Mouse (Mus musculus): Measurements from ENCODE around the gene Csde1. TPM values are rescaled to one million over a fixed set of nuclear protein-coding genes. Genes with fewer than 3 reads are reported as not detected.
A peak's percentile ranks its signal among the peaks of the same experiment; 100 is the strongest.

The Csde1 gene
- polyA plus RNA-seq, 1 experiment from 2014 or later = 526 TPM

DNA sequence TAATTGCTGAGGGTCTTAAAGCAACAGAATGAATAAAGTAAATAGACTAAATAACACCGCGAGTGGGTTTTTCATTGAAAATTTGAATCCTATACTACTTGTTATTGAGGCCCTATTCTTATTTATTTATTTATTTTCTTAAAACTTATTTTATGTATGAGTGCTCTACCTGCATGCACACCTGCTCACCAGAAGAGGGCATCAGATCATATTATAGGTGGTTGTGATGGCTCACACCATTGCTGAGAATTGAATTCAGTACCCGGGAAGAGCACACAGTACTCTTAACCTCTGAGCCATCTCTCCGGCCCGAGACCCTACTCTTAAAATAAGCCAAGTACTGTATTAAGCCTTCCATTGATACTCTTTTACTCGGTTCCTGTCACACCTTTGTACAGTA lies 79.4 kb downstream of the Csde1 start:
- H3K4me1 ChIP-seq (ENCODE audit: control insufficient read depth, insufficient read depth, low read length) = no peaks in the 10 kb centered on the region; the same call in 1 of the 2 replicates
- no peak for ATAC-seq (ENCODE audit: insufficient read depth, low FRiP score, low TSS enrichment)
- H3K9ac ChIP-seq (ENCODE audit: low read length) = no peak overlapping the region
- WGBS = 85% methylated on average over 6 of the region's 6 CpGs
- H3K27ac ChIP-seq (ENCODE audit: low read depth, low read length) = no peak overlapping the region
- no peak overlapping the region for H3K4me2 ChIP-seq (ENCODE audit: low read depth)
- H3K27me3 ChIP-seq (ENCODE audit: control insufficient read depth, insufficient read depth, low read length) = peaks cover 14% of the 10 kb centered on the region
- no peak overlapping the region for H3K4me3 ChIP-seq (ENCODE audit: low read depth, low read length)
- H3K9me3 ChIP-seq (ENCODE audit: control insufficient read depth, low read length) = no peaks in the 10 kb centered on the region
- no peak for DNase-seq (ENCODE audit: low spot score)
- no peaks in the 10 kb centered on the region for H3K36me3 ChIP-seq (ENCODE audit: control insufficient read depth, insufficient read depth, low read length)

DNA sequence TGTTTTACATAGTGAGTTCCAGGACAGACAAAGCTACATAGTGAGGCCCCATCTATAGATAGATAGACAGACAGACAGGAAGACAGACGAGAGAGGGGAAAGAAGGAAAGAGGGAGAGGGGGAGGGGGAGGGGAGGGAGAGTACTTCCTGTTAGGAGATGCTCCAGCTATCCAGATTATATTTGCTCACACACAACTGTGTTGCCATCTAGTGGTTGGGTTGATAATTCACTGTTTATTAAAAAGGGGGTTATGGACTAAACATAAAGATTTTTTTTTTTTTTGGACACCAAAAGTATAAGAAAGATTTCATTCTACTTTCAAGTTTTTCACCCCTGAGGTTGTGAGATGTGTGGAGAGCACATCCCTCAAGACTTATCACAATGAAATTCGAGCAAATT lies 80.5 kb downstream of the Csde1 start:
- Histone ChIP-seq H3K4me1 (ENCODE audit: control insufficient read depth, insufficient read depth, low read length) (no peaks in the 10 kb centered on the region; the same call in 1 of the 2 replicates), H3K36me3 (ENCODE audit: control insufficient read depth, insufficient read depth, low read length) (no peaks in the 10 kb centered on the region), H3K4me2 (ENCODE audit: low read depth) (no peak overlapping the region), H3K27me3 (ENCODE audit: control insufficient read depth, insufficient read depth, low read length) (peaks cover 14% of the 10 kb centered on the region), H3K9me3 (ENCODE audit: control insufficient read depth, low read length) (no peaks in the 10 kb centered on the region), H3K4me3 (ENCODE audit: low read depth, low read length) (no peak overlapping the region), H3K27ac (ENCODE audit: low read depth, low read length) (no peak overlapping the region), H3K9ac (ENCODE audit: low read length) (no peak overlapping the region)
- 57% methylated on average over 2 of the region's 2 CpGs for WGBS
- DNase-seq (ENCODE audit: low spot score) = no peak
- ATAC-seq (ENCODE audit: insufficient read depth, low FRiP score, low TSS enrichment) = no peak

DNA sequence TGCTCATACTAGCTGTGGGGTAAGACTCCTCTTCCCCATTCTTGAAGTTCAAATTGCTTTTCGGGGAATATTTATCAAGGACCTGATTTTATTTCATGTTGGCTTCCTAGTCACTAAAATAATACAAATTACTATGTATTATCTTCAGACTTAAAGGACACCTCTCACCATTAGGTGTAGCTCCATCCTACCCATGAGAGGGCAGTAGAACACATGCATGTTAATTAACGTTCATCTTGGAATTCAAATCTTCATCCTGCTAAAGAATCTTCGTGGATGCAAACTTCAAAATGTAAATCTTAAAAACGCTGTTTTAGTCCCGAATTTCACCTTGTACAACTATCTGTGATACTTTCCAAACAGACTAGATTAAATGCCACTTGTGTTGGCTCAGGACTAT lies 81.0 kb downstream of the Csde1 start:
- Histone ChIP-seq H3K4me2 (ENCODE audit: low read depth) (no peak overlapping the region), H3K4me3 (ENCODE audit: low read depth, low read length) (no peak overlapping the region), H3K27me3 (ENCODE audit: control insufficient read depth, insufficient read depth, low read length) (peaks cover 14% of the 10 kb centered on the region), H3K9me3 (ENCODE audit: control insufficient read depth, low read length) (no peaks in the 10 kb centered on the region), H3K9ac (ENCODE audit: low read length) (no peak overlapping the region), H3K4me1 (ENCODE audit: control insufficient read depth, insufficient read depth, low read length) (no peaks in the 10 kb centered on the region; the same call in 1 of the 2 replicates), H3K27ac (ENCODE audit: low read depth, low read length) (no peak overlapping the region), H3K36me3 (ENCODE audit: control insufficient read depth, insufficient read depth, low read length) (no peaks in the 10 kb centered on the region)
- no peak for ATAC-seq (ENCODE audit: insufficient read depth, low FRiP score, low TSS enrichment)
- DNase-seq (ENCODE audit: low spot score) = no peak
- WGBS = 65% methylated on average over 5 of the region's 5 CpGs

DNA sequence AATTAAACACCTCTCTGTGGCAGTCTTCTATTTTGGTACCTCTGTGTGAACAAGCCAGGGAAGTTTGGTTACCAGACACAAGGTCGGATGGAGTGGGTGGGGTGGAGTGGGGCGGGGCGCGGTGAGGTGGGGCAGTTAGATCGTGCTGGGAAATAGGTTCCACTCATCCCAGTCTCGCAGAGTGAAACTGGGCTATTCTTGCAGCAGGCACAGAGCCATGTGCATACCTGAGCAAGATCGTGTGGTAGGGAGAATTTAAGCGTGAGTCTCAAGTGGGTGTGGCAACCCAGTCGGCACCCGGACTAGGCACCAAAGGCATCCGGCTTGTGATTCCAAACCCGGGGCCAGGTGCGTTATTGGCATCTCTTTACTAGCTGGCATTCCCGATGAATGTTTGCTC lies 81.7 kb downstream of the Csde1 start:
- DNase-seq (ENCODE audit: low spot score) (no peak), ATAC-seq (ENCODE audit: insufficient read depth, low FRiP score, low TSS enrichment) (no peak)
- H3K9ac ChIP-seq (ENCODE audit: low read length) = no peak overlapping the region; the same call in 1 of the 2 replicates
- H3K27ac ChIP-seq (ENCODE audit: low read depth, low read length) = no peak overlapping the region
- no peaks in the 10 kb centered on the region for H3K9me3 ChIP-seq (ENCODE audit: control insufficient read depth, low read length)
- H3K4me3 ChIP-seq (ENCODE audit: low read depth, low read length) = peak overlapping the region; percentile 49
- no peaks in the 10 kb centered on the region for H3K36me3 ChIP-seq (ENCODE audit: control insufficient read depth, insufficient read depth, low read length)
- peaks cover 14% of the 10 kb centered on the region for H3K27me3 ChIP-seq (ENCODE audit: control insufficient read depth, insufficient read depth, low read length)
- WGBS = 2% methylated on average over 14 of the region's 14 CpGs
- no peaks in the 10 kb centered on the region; the same call in 1 of the 2 replicates for H3K4me1 ChIP-seq (ENCODE audit: control insufficient read depth, insufficient read depth, low read length)
- H3K4me2 ChIP-seq (ENCODE audit: low read depth) = peak overlapping the region; percentile 81

DNA sequence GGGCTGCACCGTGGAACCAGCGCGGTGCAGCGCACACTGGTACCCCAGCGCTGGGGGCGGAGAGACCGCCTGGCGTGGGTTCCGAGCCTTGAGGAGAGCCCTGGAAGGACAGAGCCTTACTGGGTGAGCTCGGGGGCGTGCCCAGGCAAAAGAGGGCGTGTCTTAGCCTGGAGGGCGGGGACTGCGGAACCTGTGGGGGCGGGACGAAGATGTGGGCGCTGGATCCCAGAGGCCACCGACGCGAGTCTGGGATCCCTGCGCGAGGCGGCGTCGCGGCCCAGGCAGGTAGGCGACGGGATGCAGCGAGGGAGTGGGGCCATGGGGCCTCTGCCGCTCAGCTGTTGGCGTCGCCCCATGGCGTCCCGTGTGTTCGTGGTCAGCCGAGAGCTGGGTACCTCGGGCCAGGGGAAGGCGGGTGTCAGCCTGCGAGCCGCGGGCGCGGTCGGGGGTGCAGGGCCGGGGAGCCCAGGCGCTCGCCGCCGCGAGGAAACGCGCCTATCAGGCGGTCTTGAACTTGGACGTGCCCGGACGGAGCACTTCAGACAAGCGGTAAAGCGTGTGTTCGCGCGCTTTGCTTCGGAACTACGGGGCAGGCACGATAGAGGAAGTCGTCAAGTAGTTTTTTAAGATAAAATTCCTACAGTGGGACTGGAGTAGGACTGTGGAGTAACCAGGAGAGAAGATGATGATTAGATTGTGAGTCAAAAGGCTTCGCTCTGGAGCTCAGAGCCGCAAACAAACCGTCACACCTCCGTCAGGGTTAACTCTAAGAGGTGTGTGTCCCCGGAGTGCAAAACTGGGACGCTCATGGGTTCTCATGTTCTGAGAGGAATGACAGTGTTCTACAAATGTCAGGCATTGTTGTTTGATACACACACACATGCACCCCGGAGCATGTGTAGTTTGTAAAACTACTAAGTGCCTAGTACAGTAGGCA lies 82.5 kb downstream of the Csde1 start, which contains the start of gene Dennd2c:
Dennd2c (plus strand) TSS at position 151 of the 937 bp plus-strand sequence.
- peak within 1 kb of the TSS; percentile 49 for H3K4me3 ChIP-seq (ENCODE audit: low read depth, low read length)
- H3K9me3 ChIP-seq (ENCODE audit: control insufficient read depth, low read length) = no peaks in the 10 kb centered on the region
- peak within 1 kb of the TSS; percentile 81 for H3K4me2 ChIP-seq (ENCODE audit: low read depth)
- ATAC-seq (ENCODE audit: insufficient read depth, low FRiP score, low TSS enrichment) (peak; percentile 95), DNase-seq (ENCODE audit: low spot score) (peak; percentile 89)
- H3K4me1 ChIP-seq (ENCODE audit: control insufficient read depth, insufficient read depth, low read length) = no peaks in the 10 kb centered on the region; the same call in 1 of the 2 replicates
- no peak within 1 kb of the TSS for H3K27ac ChIP-seq (ENCODE audit: low read depth, low read length)
- H3K27me3 ChIP-seq (ENCODE audit: control insufficient read depth, insufficient read depth, low read length) = peaks cover 14% of the 10 kb centered on the region
- WGBS = under 1% methylated on average over 72 of the region's 72 CpGs
- H3K36me3 ChIP-seq (ENCODE audit: control insufficient read depth, insufficient read depth, low read length) = no peaks in the 10 kb centered on the region
- H3K9ac ChIP-seq (ENCODE audit: low read length) = peak within 1 kb of the TSS; percentile 53

Other genes starting within 250 kb of the Csde1 start
- gene Tshb, start 237.7 kb upstream of the Csde1 start, polyA plus RNA-seq (2014; fragmentation: Nextera tagmentation; extraction: Ambion mirVana) = 0.05 and 0.07 TPM in 2 replicates
- not detected in 2 replicates for gene Sycp1, start 84.3 kb upstream of the Csde1 start, polyA plus RNA-seq (2014; fragmentation: Nextera tagmentation; extraction: Ambion mirVana)
- 0.11 and 0.16 TPM in 2 replicates for gene Nr1h5, start 56.3 kb upstream of the Csde1 start, polyA plus RNA-seq (2014; fragmentation: Nextera tagmentation; extraction: Ambion mirVana)
- 74.2 and 86.2 TPM in 2 replicates for gene Sike1, start 24.7 kb upstream of the Csde1 start, polyA plus RNA-seq (2014; fragmentation: Nextera tagmentation; extraction: Ambion mirVana)
- gene Nras, start 37.9 kb downstream of the Csde1 start, polyA plus RNA-seq (2014; fragmentation: Nextera tagmentation; extraction: Ambion mirVana) = 143 and 152 TPM in 2 replicates
- 0.20 and 1.4 TPM in 2 replicates for gene Ampd1, start 53.6 kb downstream of the Csde1 start, polyA plus RNA-seq (2014; fragmentation: Nextera tagmentation; extraction: Ambion mirVana)
- 2.8 and 3.5 TPM in 2 replicates for gene Dennd2c, start 82.2 kb downstream of the Csde1 start, polyA plus RNA-seq (2014; fragmentation: Nextera tagmentation; extraction: Ambion mirVana)
- gene Bcas2, start 151.2 kb downstream of the Csde1 start, polyA plus RNA-seq (2014; fragmentation: Nextera tagmentation; extraction: Ambion mirVana) = 210 and 233 TPM in 2 replicates